Mouse (Mus musculus): ENCODE data around the gene Traf1.

Traf1 gene

DNA sequence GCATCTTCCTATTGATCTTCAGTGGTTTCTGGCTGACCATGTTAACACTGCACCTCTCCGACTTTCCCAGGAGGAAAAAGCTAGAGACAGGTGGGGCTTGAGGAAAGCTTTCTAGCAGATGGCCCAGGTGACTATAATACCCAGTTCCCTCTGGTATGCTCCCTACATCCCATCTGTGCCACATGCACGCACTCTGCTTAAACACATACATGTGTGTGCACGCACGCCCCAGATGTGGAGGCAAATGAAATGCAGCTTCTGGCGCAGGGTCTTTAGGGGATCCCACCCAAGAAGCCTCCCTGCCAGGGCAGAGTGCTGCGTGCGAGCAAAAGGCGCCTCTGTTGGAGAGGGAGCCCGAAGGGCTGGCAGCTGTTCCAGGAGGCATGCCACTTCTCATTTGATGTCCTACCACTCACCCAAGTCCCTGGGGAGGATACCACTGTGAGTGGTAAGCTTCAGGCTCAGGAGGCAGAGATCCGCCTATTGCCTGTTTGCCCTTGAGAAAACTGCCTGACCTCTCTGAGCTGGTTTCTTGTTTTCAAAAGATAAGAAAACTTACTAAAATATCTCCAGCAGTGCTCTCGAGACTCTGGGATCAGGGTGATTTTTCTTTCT, 20.4 kb downstream of the Traf1 start:
- no peak for DNase-seq (ENCODE audit: low spot score)

DNA sequence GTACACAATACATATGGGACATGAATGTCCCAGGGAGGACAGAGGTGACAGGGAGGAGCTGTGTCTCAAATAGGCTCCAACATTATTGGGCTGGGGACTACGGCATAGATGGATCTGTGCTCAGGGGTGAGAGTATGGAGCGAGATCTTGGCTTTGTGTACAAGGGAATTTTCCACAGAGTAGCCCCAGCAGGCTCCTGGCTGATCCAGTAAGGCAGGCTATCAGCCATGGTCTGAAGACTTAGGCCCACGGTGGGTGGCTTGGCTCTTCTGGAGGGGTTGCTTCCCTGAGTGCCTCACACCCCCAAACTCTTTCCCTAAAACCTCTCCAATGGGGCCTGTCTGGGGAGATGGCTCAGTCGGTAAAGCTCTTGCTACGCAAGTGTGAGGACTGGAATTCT, 21.3 kb downstream of the Traf1 start:
- DNase-seq (ENCODE audit: low spot score), result no peak

- DNase-seq (ENCODE audit: low spot score), result peak; percentile 52
These were observed 23.0 kb downstream of the Traf1 start for GRCm38 (mm10) chr2:34938269-34939208.

GRCm38 (mm10) chr2:34937460-34937859, 24.1 kb downstream of the Traf1 start:
- DNase-seq (ENCODE audit: low spot score), result no peak

- DNase-seq (ENCODE audit: low spot score), result no peak
These were observed 34.3 kb downstream of the Traf1 start for GRCm38 (mm10) chr2:34927320-34927719.

- no peak for DNase-seq (ENCODE audit: low spot score)
These were observed 38.8 kb downstream of the Traf1 start for GRCm38 (mm10) chr2:34922729-34923128.

- DNase-seq (ENCODE audit: low spot score), result no peak
These were observed 41.4 kb downstream of the Traf1 start for GRCm38 (mm10) chr2:34920144-34920543.

- DNase-seq (ENCODE audit: low spot score), result no peak
These were observed 46.5 kb downstream of the Traf1 start for GRCm38 (mm10) chr2:34915103-34915502.

GRCm38 (mm10) chr2:34914823-34915082, 46.8 kb downstream of the Traf1 start:
- DNase-seq (ENCODE audit: low spot score), result no peak

DNA sequence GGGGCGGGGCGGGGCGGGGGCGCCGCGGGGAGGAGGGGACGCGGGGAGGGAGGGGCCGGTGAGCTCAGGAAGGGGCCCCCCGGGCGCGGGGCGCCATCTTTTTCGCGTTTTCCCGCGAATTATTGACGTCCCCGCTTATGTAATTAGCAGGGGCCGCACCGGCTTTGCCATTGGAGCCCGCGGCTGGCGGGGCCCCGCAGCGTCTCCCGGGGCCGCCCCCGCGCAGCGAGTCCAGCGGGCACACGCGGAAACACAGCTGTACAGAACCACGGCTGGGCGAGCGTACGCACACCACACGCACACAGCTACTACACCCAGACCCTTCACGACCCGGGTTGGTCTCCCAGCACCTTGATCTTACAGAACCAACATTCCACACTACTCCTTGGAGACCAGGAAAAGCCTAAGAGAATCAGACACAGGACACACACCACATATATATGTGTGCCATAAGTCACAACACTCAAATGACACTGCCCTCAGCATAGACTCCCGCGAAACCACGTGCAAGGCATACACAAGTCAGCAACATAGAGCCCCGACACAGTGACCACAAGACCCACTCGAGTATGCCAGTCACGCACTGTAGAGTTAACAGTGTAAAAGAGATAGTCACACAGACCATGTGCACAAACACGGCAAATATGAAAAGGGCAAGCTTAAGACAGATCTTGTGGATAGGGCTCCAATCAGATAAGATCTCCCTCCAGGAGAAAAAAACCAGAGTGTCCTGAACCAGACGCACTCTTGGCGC, 47.3 kb downstream of the Traf1 start:
- peak; percentile 50 for DNase-seq (ENCODE audit: low spot score)

GRCm38 (mm10) chr2:34913218-34914068, 48.1 kb downstream of the Traf1 start, which contains the start of gene Phf19:
TSS of gene Phf19 (minus strand) at chr2:34914026.
- peak; percentile 50 for DNase-seq (ENCODE audit: low spot score)

DNA sequence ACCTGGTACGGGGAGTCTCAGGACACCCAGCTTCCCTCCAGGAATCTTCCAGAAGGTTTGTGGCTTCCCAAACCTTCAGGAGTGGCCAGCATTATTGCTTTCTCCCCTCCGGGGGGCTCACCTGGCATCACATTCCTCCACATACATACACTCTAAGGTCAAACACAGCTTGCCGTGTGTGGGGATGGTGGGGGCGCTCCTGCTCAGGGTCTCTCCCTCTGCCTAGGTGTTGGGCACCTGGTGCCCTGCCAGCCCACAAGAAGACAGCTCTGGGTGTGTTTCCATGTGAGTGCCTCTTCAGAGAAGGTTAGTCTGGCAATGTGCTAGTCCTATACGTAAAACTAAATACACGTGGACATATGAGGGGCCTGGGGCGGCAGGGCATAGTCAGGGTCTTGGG, 49.0 kb downstream of the Traf1 start:
- no peak for DNase-seq (ENCODE audit: low spot score)

- no peak for DNase-seq (ENCODE audit: low spot score)
These were observed 49.7 kb downstream of the Traf1 start for GRCm38 (mm10) chr2:34911871-34912270.

DNA sequence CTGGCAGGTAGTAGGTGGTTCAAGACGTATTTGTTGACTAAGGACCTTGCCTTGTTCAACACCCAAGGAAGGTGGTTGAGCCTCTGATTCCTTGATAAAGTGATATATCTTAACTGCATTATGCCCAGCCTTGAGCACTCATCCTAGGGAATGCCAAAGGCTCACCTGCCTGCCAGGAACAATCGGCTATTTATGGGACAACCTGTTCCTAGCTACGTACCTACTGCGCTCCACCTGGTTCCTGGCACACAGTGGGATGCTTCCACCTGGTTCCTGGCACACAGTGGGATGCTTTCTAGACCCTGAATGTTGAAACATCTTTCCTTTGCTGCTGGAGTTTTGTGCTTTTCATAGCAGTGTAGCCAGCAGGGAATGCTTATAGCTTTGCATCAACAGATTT, 51.9 kb downstream of the Traf1 start:
- DNase-seq (ENCODE audit: low spot score), result no peak

DNA sequence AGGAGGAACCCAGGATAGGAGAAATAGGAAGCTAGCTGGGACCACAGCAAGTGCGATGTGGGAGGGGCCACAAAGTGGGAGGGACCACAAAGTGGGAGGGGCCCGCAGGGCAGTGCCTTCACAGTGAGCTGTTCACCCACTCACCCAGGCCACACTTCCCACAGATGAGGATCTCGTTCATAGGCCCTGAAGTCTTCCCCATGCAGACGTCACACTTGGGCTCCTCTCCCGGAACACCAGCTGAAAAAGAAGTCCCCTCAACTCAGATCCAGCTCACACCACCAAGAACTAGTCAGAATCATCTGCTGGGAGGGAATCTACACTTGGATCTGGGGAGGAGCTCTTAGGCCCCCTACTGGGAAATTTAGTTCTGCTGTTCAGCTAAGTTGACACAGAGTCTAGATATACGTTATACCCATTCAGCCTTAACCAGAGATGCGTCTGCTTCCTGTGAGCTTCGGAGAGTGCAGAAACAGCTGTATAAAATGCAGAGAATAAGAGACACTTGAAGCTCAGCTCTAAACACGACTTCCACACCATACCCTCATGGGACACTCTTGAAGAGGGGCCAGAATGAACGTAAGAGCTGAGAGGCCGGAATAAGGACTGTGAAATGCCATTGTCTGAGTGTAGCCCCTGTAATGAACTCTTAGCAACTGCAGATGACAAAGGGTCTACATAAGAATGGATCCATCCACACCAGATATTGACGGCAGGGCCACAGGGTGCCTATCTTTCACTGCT, 54.5 kb downstream of the Traf1 start:
- DNase-seq (ENCODE audit: low spot score), result peak; percentile 44

DNA sequence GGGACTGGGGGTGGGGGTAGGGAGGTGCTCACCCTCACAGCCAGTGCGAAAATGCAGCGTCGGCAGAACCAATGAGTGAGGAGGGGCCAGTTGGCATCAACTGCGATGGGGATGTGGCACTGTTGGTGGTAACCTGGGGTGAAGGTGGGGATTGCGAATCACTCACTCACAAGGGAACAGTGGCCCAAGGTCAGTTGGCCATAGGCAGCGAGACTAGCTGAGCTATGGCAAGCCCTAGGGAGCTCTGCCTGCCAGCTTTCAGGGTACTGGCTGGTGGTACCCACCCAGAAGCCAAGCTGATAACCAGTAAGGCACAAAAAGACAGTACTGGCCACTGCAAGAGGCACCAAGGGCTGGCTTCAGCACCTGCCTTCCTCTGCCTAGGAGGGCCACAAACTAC, 55.1 kb downstream of the Traf1 start:
- no peak for DNase-seq (ENCODE audit: low spot score)

DNA sequence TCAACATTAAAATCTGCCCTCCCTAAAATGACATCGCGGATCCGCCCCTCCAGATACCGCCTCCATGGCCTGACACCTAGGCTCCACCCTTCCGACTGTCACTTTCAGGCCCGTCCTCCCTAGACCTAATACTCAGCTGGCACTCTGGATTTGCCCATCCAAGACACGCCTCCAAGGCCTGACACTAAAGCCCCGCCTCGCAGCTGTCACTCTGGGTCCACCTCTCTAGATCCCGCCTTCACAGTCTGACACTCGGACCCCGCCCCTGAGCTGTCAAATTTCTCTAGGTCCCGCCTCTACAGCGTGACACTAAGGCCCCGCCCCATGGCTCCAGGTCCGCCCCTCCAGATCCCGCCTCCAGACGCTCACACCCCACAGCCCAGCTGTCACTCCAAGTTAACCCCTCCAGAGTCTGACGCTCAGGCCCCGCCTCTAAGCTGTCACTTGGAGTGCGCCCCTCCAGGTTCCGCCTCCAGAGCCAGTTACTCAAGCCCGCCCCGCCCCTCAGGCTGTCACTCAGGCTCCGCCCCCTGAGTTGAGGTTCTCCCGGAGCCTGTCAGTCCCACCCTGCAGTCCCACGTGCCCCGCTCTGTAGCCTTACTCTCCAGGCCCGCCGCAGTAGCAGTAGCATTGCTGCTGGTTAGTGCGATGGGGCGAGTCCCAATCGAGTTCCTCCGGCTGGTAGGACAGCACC, 56.6 kb downstream of the Traf1 start:
- peak; percentile 97 for DNase-seq (ENCODE audit: low spot score)

DNA sequence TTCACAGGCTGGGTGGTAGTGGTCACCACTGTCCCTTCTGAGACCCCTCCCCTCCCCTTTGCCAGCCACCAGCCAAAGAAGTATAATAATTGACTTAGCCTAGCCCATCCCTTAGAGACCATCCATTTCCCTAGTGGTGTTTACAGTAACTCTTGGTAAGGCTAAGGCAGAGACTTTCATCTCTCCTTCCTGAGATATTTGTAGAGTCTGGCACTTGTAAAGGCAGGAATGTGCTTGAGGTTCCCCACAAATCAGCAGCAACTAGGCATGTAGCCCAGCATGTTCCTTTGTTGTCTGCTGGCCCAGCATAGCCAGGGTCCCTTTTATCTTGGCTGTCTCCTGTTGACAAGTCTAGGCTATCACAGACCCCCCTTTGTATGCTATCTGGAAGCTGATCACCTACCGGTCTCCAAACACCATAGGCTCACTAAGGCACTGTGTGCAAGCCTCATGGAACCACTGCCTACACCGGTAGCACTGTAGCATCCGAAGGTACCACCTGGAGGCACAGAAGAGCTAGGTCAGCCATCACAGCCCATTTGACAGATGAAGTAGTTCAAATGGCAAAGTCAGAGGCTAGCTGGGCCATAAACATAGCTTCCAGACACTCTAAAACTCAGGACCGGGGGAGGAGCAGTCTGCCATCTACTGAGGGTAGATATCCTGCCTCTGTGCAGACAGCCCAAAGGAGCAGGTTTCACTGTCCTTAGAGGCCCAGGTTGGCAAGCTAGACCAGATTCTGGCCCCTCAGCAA, 57.7 kb downstream of the Traf1 start:
- no peak for DNase-seq (ENCODE audit: low spot score)

GRCm38 (mm10) chr2:34903191-34903590, 58.4 kb downstream of the Traf1 start:
- DNase-seq (ENCODE audit: low spot score), result no peak

- DNase-seq (ENCODE audit: low spot score), result no peak
These were observed 58.8 kb downstream of the Traf1 start for GRCm38 (mm10) chr2:34902731-34903130.

All from T-cell, adult 2 months (primary cell).